ENCODE assay signal across 9 mouse cellular contexts in genomic region chr8:120839031-120839430, GRCm38 (mm10).
"Had no signal": no experiment of that assay in that cellular context is flagged by ENCODE, and none has a peak within 500 bp of the region (broad histone marks: within the 10 kb centered on the region; RNA-seq: fewer than 3 reads in every experiment).

No protein-coding gene starts in this region.

- H3K4me2 ChIP-seq: midbrain, embryonic 13.5 days; neural tube, embryonic 12.5 days had no signal

- H3K9ac ChIP-seq: liver, embryonic 14.5 days; midbrain, embryonic 13.5 days; neural tube, embryonic 12.5 days had no signal

- DNase-seq: kidney, postnatal 36 days; layer of hippocampus, adult 9-11 months; layer of hippocampus, postnatal 36 days; lung, adult 18-20 months had no signal

- ATAC-seq: midbrain, embryonic 13.5 days had no signal

- H3K4me3 ChIP-seq: midbrain, embryonic 13.5 days; neural tube, embryonic 12.5 days had no signal

- H3K27me3 ChIP-seq: midbrain, embryonic 13.5 days had no signal

- H3K36me3 ChIP-seq: midbrain, embryonic 13.5 days; neural tube, embryonic 12.5 days had no signal

- H3K4me1 ChIP-seq: midbrain, embryonic 13.5 days; neural tube, embryonic 12.5 days had no signal

- H3K27ac ChIP-seq: kidney, postnatal 0 days; liver, embryonic 14.5 days; midbrain, embryonic 13.5 days; neural tube, embryonic 12.5 days; stomach, postnatal 0 days had no signal

- H3K9me3 ChIP-seq: midbrain, embryonic 13.5 days; neural tube, embryonic 12.5 days had no signal
